Mouse (Mus musculus) liver, adult 2 months (tissue): ENCODE data around the gene Sec14l1.

Source experiments
- CTCF ChIP-seq: fragments of 200-500 bp; IDR thresholded peaks from 2 replicates; pipeline ENCODE4 v1.5.1; 2011; ENCODE audit warnings: low read depth, low read length, control low read depth
- POLR2A ChIP-seq: fragments of 200-500 bp; IDR thresholded peaks from 2 replicates; pipeline ENCODE4 v1.6.1; 2011; ENCODE audit warnings: low read length, control low read depth; ENCODE audit not compliant: insufficient read depth; ENCODE audit errors: extremely low read depth

GRCm38 (mm10) chr11:117136880-117137279 is 21.9 kb downstream of the Sec14l1 start:
- no peak for TF ChIP-seq CTCF
- no peak for TF ChIP-seq POLR2A
